Mouse (Mus musculus) layer of hippocampus, postnatal 10 days (tissue): ENCODE results near the gene Coa4. TPM values are rescaled to one million over a fixed set of nuclear protein-coding genes. Genes with fewer than 3 reads are reported as not detected.

Source experiments
- DNase-seq, 2 experiments: peaks; one replicate each; pipeline ENCODE4 v3.0.0; 2021; ENCODE audit warnings: low spot score in 2 of 2
- long read RNA-seq: library from polyadenylated mRNA; stranded (forward); transcript quantifications from one replicate; pipeline ENCODE4 v2.0.0, GENCODE M21; 2023
- total RNA-seq, 2 experiments: library from RNA; stranded (reverse); gene quantifications; 2 replicates each; pipeline ENCODE4 v1.2.3; 2021

Coa4 gene
- total RNA-seq, result 1 to 10 TPM; 5.9 to 6.9 TPM
- long read RNA-seq, transcript Coa4-201 (2 exons, 1,391 nt), result major isoform, 11 of 11 reads
- long read RNA-seq, partial matches to known transcripts, result 0 of 11 reads
- long read RNA-seq, other reads (novel, unspliced or antisense), result 0 of 11 reads

- DNase-seq, result peak; percentile 78 to 88
These were observed at the start of gene Coa4 for GRCm38 (mm10) chr7:100536804-100537518. Gene Coa4, plus strand, starts transcription at chr7:100537071.

- no peak for DNase-seq
These were observed 49.6 kb upstream of the Coa4 start for GRCm38 (mm10) chr7:100487301-100487700.

GRCm38 (mm10) chr7:100488474-100489048, 48.3 kb upstream of the Coa4 start:
- peak; percentile 53 to 56 for DNase-seq

- no peak for DNase-seq
These were observed 44.3 kb upstream of the Coa4 start for GRCm38 (mm10) chr7:100492391-100493116.

GRCm38 (mm10) chr7:100493117-100493483, 43.8 kb upstream of the Coa4 start, which contains the start of gene Ucp2:
Gene Ucp2, plus strand, starts transcription at chr7:100493337.
- peak; percentile 60 to 67 for DNase-seq

- peak in 1 of 2 experiments; percentile 22 for DNase-seq
These were observed 43.1 kb upstream of the Coa4 start for GRCm38 (mm10) chr7:100493484-100494414.

- DNase-seq, result no peak
These were observed 42.4 kb upstream of the Coa4 start for GRCm38 (mm10) chr7:100494415-100494831.

- no peak for DNase-seq
These were observed 41.8 kb upstream of the Coa4 start for GRCm38 (mm10) chr7:100495042-100495441.

GRCm38 (mm10) chr7:100495581-100496251, 41.2 kb upstream of the Coa4 start:
- peak; percentile 63 to 69 for DNase-seq

- DNase-seq, result no peak
These were observed 40.5 kb upstream of the Coa4 start for GRCm38 (mm10) chr7:100496371-100496770.

GRCm38 (mm10) chr7:100496791-100497190, 40.1 kb upstream of the Coa4 start:
- no peak for DNase-seq

- DNase-seq, result no peak
These were observed 39.5 kb upstream of the Coa4 start for GRCm38 (mm10) chr7:100497402-100497801.

- DNase-seq, result no peak
These were observed 38.9 kb upstream of the Coa4 start for GRCm38 (mm10) chr7:100497982-100498381.

- DNase-seq, result no peak
These were observed 37.4 kb upstream of the Coa4 start for GRCm38 (mm10) chr7:100499465-100499864.

- DNase-seq, result no peak
These were observed 36.4 kb upstream of the Coa4 start for GRCm38 (mm10) chr7:100500276-100500977.

- DNase-seq, result no peak
These were observed 35.6 kb upstream of the Coa4 start for GRCm38 (mm10) chr7:100501027-100501843.

- DNase-seq, result no peak
These were observed 35.0 kb upstream of the Coa4 start for GRCm38 (mm10) chr7:100501844-100502373.

GRCm38 (mm10) chr7:100502374-100502922, 34.4 kb upstream of the Coa4 start:
- no peak for DNase-seq
